Mouse (Mus musculus) MEL (cell line): Measurements from ENCODE around the gene Asf1b. TPM values are rescaled to one million over a fixed set of nuclear protein-coding genes. Genes with fewer than 3 reads are reported as not detected.

Source experiments
- DNase-seq: peaks from one replicate; pipeline ENCODE4 v3.0.0; 2011; ENCODE audit warnings: low read depth, low spot score
- H3K27ac ChIP-seq: 2 replicates; pipeline ENCODE4 v1.5.1; 2012; ENCODE audit warnings: low read depth, mild to moderate bottlenecking, control low read depth, low read length, moderate library complexity; ENCODE audit not compliant: control insufficient read depth
- H3K27me3 ChIP-seq, 2 experiments: fragments of 150-350 bp in 1 of 2; sonication (generic) in 1 of 2; 2 replicates each; pipeline ENCODE4 v1.6.1; 2012; ENCODE audit warnings: low read length in 2 of 2, mild to moderate bottlenecking in 2 of 2, improper control_type of control experiment in 1 of 2, moderate library complexity in 1 of 2; ENCODE audit not compliant: insufficient read depth in 2 of 2, control insufficient read depth in 1 of 2
- H3K36me3 ChIP-seq, 2 experiments: 2 replicates each; pipeline ENCODE4 v1.6.1; 2012 to 2014; ENCODE audit warnings: low read length in 2 of 2, improper control_type of control experiment in 1 of 2, inconsistent platforms in 1 of 2, mild to moderate bottlenecking in 1 of 2; ENCODE audit not compliant: insufficient read depth in 2 of 2, control insufficient read depth in 1 of 2
- H3K4me1 ChIP-seq, 2 experiments: fragments of 150-350 bp in 1 of 2; sonication (generic) in 1 of 2; 2 replicates each; pipeline ENCODE4 v1.6.1; 2012; ENCODE audit warnings: low read length in 2 of 2, improper control_type of control experiment in 1 of 2, mild to moderate bottlenecking in 1 of 2; ENCODE audit not compliant: insufficient read depth in 2 of 2, control insufficient read depth in 1 of 2
- H3K4me3 ChIP-seq, 2 experiments: fragments of 150-350 bp in 1 of 2; sonication (generic) in 1 of 2; 2 replicates each; pipeline ENCODE4 v1.5.1; 2012; ENCODE audit warnings: low read depth in 2 of 2, low read length in 2 of 2, mild to moderate bottlenecking in 2 of 2, moderate library complexity in 2 of 2, control low read depth in 1 of 2, improper control_type of control experiment in 1 of 2; ENCODE audit not compliant: control insufficient read depth in 1 of 2, insufficient read depth in 1 of 2
- H3K79me2 ChIP-seq: 2 replicates; pipeline ENCODE4 v1.6.1; 2012; ENCODE audit warnings: mild to moderate bottlenecking, low read length, moderate library complexity; ENCODE audit not compliant: control insufficient read depth, poor library complexity, insufficient read depth
- H3K9ac ChIP-seq: 2 replicates; pipeline ENCODE4 v1.6.1; 2012; ENCODE audit warnings: low read depth, mild to moderate bottlenecking, control low read depth, low read length, moderate library complexity; ENCODE audit not compliant: control insufficient read depth, poor library complexity, severe bottlenecking
- H3K9me3 ChIP-seq: fragments of 150-350 bp; sonication (generic); replicated peaks from 2 replicates; pipeline ENCODE4 v1.6.1; 2012; ENCODE audit warnings: mild to moderate bottlenecking, low read length, improper control_type of control experiment, moderate library complexity; ENCODE audit not compliant: insufficient read depth
- BHLHE40 ChIP-seq: IDR thresholded peaks from 2 replicates; pipeline ENCODE4 v1.6.1; 2012; ENCODE audit warnings: low read depth, mild to moderate bottlenecking, inconsistent platforms, low read length, improper control_type of control experiment, borderline replicate concordance
- CHD2 ChIP-seq: IDR thresholded peaks from 2 replicates; pipeline ENCODE4 v1.6.1; 2011; ENCODE audit warnings: low read length, improper control_type of control experiment
- CTCF ChIP-seq, 3 experiments: IDR thresholded peaks in 2 of 3; conservative IDR thresholded peaks in 1 of 3; 2 replicates each; pipeline ENCODE4 v1.5.1; 2011 to 2012; ENCODE audit warnings: low read length in 3 of 3, low read depth in 2 of 3, mild to moderate bottlenecking in 2 of 3, improper control_type of control experiment in 1 of 3, inconsistent platforms in 1 of 3, mixed read lengths in 1 of 3, moderate library complexity in 1 of 3; ENCODE audit not compliant: control insufficient read depth in 1 of 3, insufficient read depth in 1 of 3, poor library complexity in 1 of 3, severe bottlenecking in 1 of 3
- E2F4 ChIP-seq: IDR thresholded peaks from 2 replicates; pipeline ENCODE4 v1.6.1; 2011; ENCODE audit warnings: low read depth, low read length, improper control_type of control experiment, borderline replicate concordance
- ELF1 ChIP-seq: IDR thresholded peaks from 2 replicates; pipeline ENCODE4 v1.6.1; 2014; ENCODE audit warnings: low read depth, mild to moderate bottlenecking, inconsistent platforms, low read length, improper control_type of control experiment, moderate library complexity
- EP300 ChIP-seq, 2 experiments: IDR thresholded peaks; 2 replicates each; pipeline ENCODE4 v1.6.1; 2011; ENCODE audit warnings: improper control_type of control experiment in 2 of 2, low read length in 2 of 2, low read depth in 1 of 2, mild to moderate bottlenecking in 1 of 2
- ETS1 ChIP-seq: IDR thresholded peaks from 2 replicates; pipeline ENCODE4 v1.6.1; 2012; ENCODE audit warnings: low read depth, mild to moderate bottlenecking, inconsistent platforms, low read length, improper control_type of control experiment, moderate library complexity
- GATA1 ChIP-seq: IDR thresholded peaks from 2 replicates; pipeline ENCODE4 v1.6.1; 2011; ENCODE audit warnings: low read depth, low read length, improper control_type of control experiment
- HCFC1 ChIP-seq: IDR thresholded peaks from 2 replicates; pipeline ENCODE4 v1.6.1; 2012; ENCODE audit warnings: low read depth, mild to moderate bottlenecking, inconsistent platforms, low read length, improper control_type of control experiment, moderate library complexity
- JUND ChIP-seq: IDR thresholded peaks from 2 replicates; pipeline ENCODE4 v1.6.1; 2011; ENCODE audit warnings: low read depth, mild to moderate bottlenecking, improper control_type of control experiment, low read length
- KAT2A ChIP-seq: conservative IDR thresholded peaks from 2 replicates; pipeline ENCODE4 v1.6.1; 2012; ENCODE audit warnings: low read depth, low read length, improper control_type of control experiment, inconsistent platforms
- MAX ChIP-seq: IDR thresholded peaks from 2 replicates; pipeline ENCODE4 v1.6.1; 2011; ENCODE audit warnings: low read length, improper control_type of control experiment
- MYB ChIP-seq: IDR thresholded peaks from 2 replicates; pipeline ENCODE4 v1.6.1; 2011; ENCODE audit warnings: mild to moderate bottlenecking, low read depth, low read length, improper control_type of control experiment
- MYC ChIP-seq: IDR thresholded peaks from 2 replicates; pipeline ENCODE4 v1.6.1; 2011; ENCODE audit warnings: low read depth, mild to moderate bottlenecking, low read length, improper control_type of control experiment, moderate library complexity
- NELFE ChIP-seq: IDR thresholded peaks from 2 replicates; pipeline ENCODE4 v1.6.1; 2011; ENCODE audit warnings: low read depth, low read length, improper control_type of control experiment
- NRF1 ChIP-seq: IDR thresholded peaks from 2 replicates; pipeline ENCODE4 v1.6.1; 2014; ENCODE audit warnings: low read depth, mild to moderate bottlenecking, inconsistent platforms, low read length, improper control_type of control experiment, moderate library complexity; ENCODE audit not compliant: poor library complexity, insufficient read depth, severe bottlenecking
- POLR2A ChIP-seq, 2 experiments: IDR thresholded peaks; 2 replicates each; pipeline ENCODE4 v1.6.1; 2011 to 2012; ENCODE audit warnings: low read length in 2 of 2, mild to moderate bottlenecking in 2 of 2, control low read depth in 1 of 2, improper control_type of control experiment in 1 of 2, low read depth in 1 of 2, moderate library complexity in 1 of 2; ENCODE audit not compliant: control insufficient read depth in 1 of 2, insufficient read depth in 1 of 2, poor library complexity in 1 of 2
- POLR2AphosphoS2 ChIP-seq: IDR thresholded peaks from 2 replicates; pipeline ENCODE4 v1.6.1; 2011; ENCODE audit warnings: low read length, improper control_type of control experiment
- POLR2AphosphoS5 ChIP-seq: IDR thresholded peaks from 2 replicates; pipeline ENCODE4 v1.6.1; 2012; ENCODE audit warnings: low read depth, borderline replicate concordance, mild to moderate bottlenecking, inconsistent platforms, low read length, moderate library complexity, mixed read lengths
- RAD21 ChIP-seq: IDR thresholded peaks from 2 replicates; pipeline ENCODE4 v1.6.1; 2011; ENCODE audit warnings: mild to moderate bottlenecking, low read depth, low read length, improper control_type of control experiment
- RCOR1 ChIP-seq: IDR thresholded peaks from 2 replicates; pipeline ENCODE4 v1.6.1; 2012; ENCODE audit warnings: low read depth, mild to moderate bottlenecking, inconsistent platforms, low read length, improper control_type of control experiment
- SIN3A ChIP-seq: IDR thresholded peaks from 2 replicates; pipeline ENCODE4 v1.6.1; 2012; ENCODE audit warnings: low read length, improper control_type of control experiment, inconsistent platforms
- SMC3 ChIP-seq: IDR thresholded peaks from 2 replicates; pipeline ENCODE4 v1.6.1; 2011; ENCODE audit warnings: low read depth, low read length, improper control_type of control experiment
- TAL1 ChIP-seq: IDR thresholded peaks from 2 replicates; pipeline ENCODE4 v1.6.1; 2012; ENCODE audit warnings: mild to moderate bottlenecking, inconsistent platforms, low read length, moderate library complexity, mixed read lengths
- TBP ChIP-seq: IDR thresholded peaks from 2 replicates; pipeline ENCODE4 v1.8.0; 2011; ENCODE audit warnings: low read depth, low read length, improper control_type of control experiment
- TCF12 ChIP-seq: IDR thresholded peaks from 2 replicates; pipeline ENCODE4 v1.6.1; 2014; ENCODE audit warnings: low read depth, mild to moderate bottlenecking, inconsistent platforms, low read length, improper control_type of control experiment, moderate library complexity
- UBTF ChIP-seq: IDR thresholded peaks from 2 replicates; pipeline ENCODE4 v1.6.1; 2012; ENCODE audit warnings: low read depth, mild to moderate bottlenecking, inconsistent platforms, low read length, improper control_type of control experiment, moderate library complexity, borderline replicate concordance; ENCODE audit not compliant: insufficient read depth
- USF1 ChIP-seq: IDR thresholded peaks from 2 replicates; pipeline ENCODE4 v1.6.1; 2014; ENCODE audit warnings: low read depth, mild to moderate bottlenecking, inconsistent platforms, low read length, improper control_type of control experiment, moderate library complexity
- ZC3H11A ChIP-seq: IDR thresholded peaks from 2 replicates; pipeline ENCODE4 v1.6.1; 2012; ENCODE audit warnings: low read depth, mild to moderate bottlenecking, inconsistent platforms, low read length, improper control_type of control experiment
- ZKSCAN1 ChIP-seq: IDR thresholded peaks from 2 replicates; pipeline ENCODE4 v1.6.1; 2012; ENCODE audit warnings: low read depth, mild to moderate bottlenecking, inconsistent platforms, low read length, improper control_type of control experiment, moderate library complexity
- ZMIZ1 ChIP-seq: IDR thresholded peaks from 2 replicates; pipeline ENCODE4 v1.6.1; 2012; ENCODE audit warnings: low read depth, mild to moderate bottlenecking, inconsistent platforms, low read length, improper control_type of control experiment, moderate library complexity
- polyA plus RNA-seq, 2 experiments: library from polyadenylated mRNA; stranded (reverse) in 1 of 2; unstranded in 1 of 2; fragments of >175 nt in 1 of 2; fragments of >200 nt in 1 of 2; gene quantifications; 2 replicates each; pipeline versions ENCODE4 v1.2.1 to v1.2.4; 2012; ENCODE audit warnings: low replicate concordance in 2 of 2, low read depth in 1 of 2; ENCODE audit not compliant: insufficient read length in 2 of 2, insufficient read depth in 1 of 2, missing spikeins in 1 of 2
- total RNA-seq: library from RNA; depleted of rRNA; stranded (reverse); fragments of 300-350 nt; gene quantifications from 2 replicates; pipeline ENCODE4 v1.2.3, GENCODE M21; 2012

The Asf1b gene
- total and polyA plus RNA-seq, 3 experiments, result 84.3 to 137 (median 113) TPM

GRCm38 (mm10) chr8:83917566-83917965 lies 37.7 kb upstream of the Asf1b start:
- Histone ChIP-seq H3K36me3 (peaks cover 2 to 16% of the 10 kb centered on the region in 2 experiments; a peak in 3 of 4 replicates), H3K27me3 (no peaks in the 10 kb centered on the region), H3K4me1 (peaks cover 5 to 22% of the 10 kb centered on the region in 2 experiments), H3K9ac (no peak overlapping the region), H3K79me2 (peaks cover 4% of the 10 kb centered on the region; the same call in 1 of the 2 replicates), H3K27ac (no peak overlapping the region), H3K9me3 (no peaks in the 10 kb centered on the region), H3K4me3 (no peak overlapping the region)
- TF ChIP-seq TAL1 (no peak), SMC3 (no peak), USF1 (no peak), KAT2A (no peak), HCFC1 (no peak), MYB (no peak), EP300 (IDR thresholded peaks at IDR 0.05; ENCODE audit: low read depth in 1 of 2, low read length in 2 of 2) (no peak), NRF1 (no peak), TCF12 (no peak), NELFE (no peak), POLR2AphosphoS5 (no peak)
- DNase-seq, result no peak

- Histone ChIP-seq H3K9me3 (no peaks in the 10 kb centered on the region), H3K4me3 (no peak overlapping the region), H3K9ac (no peak overlapping the region), H3K36me3 (peaks cover 0 to 2% of the 10 kb centered on the region in 2 experiments; a peak in 1 of 4 replicates), H3K27ac (no peak overlapping the region), H3K79me2 (no peaks in the 10 kb centered on the region), H3K4me1 (no peaks in the 10 kb centered on the region; a peak in 1 of 4 replicates), H3K27me3 (no peaks in the 10 kb centered on the region)
- DNase-seq, result peak; percentile 83
- no peak for TF ChIP-seq ELF1
- TF ChIP-seq TBP, result no peak
- peak; percentile 43; the same call in 1 of the 2 replicates for TF ChIP-seq MYC
- no peak for TF ChIP-seq RCOR1
- TF ChIP-seq KAT2A, result no peak
- TF ChIP-seq MYB, result no peak
- no peak for TF ChIP-seq CHD2
- no peak for TF ChIP-seq POLR2A (IDR thresholded peaks at IDR 0.05; ENCODE audit: control insufficient read depth in 1 of 2, insufficient read depth in 1 of 2, low read depth in 1 of 2, low read length in 2 of 2, poor library complexity in 1 of 2)
- no peak for TF ChIP-seq HCFC1
- no peak for TF ChIP-seq NRF1
- TF ChIP-seq UBTF, result no peak
- no peak for TF ChIP-seq EP300 (IDR thresholded peaks at IDR 0.05; ENCODE audit: low read depth in 1 of 2, low read length in 2 of 2)
- TF ChIP-seq TAL1, result no peak
- TF ChIP-seq GATA1, result no peak
- TF ChIP-seq BHLHE40, result no peak
- TF ChIP-seq RAD21, result peak; percentile 57
- no peak for TF ChIP-seq ETS1
- TF ChIP-seq E2F4, result no peak
- no peak for TF ChIP-seq NELFE
- TF ChIP-seq ZMIZ1, result no peak
- TF ChIP-seq JUND, result no peak
- peak; percentile 58 to 95 (median 89) for TF ChIP-seq CTCF (IDR thresholded peaks at IDR 0.05 in 2 of 3, conservative IDR thresholded peaks at IDR 0.05 in 1 of 3; ENCODE audit: control insufficient read depth in 1 of 3, insufficient read depth in 1 of 3, low read depth in 2 of 3, low read length in 3 of 3, poor library complexity in 1 of 3, severe bottlenecking in 1 of 3)
- no peak for TF ChIP-seq MAX
- no peak for TF ChIP-seq SIN3A
- no peak for TF ChIP-seq POLR2AphosphoS2
- TF ChIP-seq ZKSCAN1, result no peak
- peak; percentile 79 for TF ChIP-seq SMC3
- TF ChIP-seq ZC3H11A, result peak; percentile 44
- TF ChIP-seq POLR2AphosphoS5, result no peak
These were observed 33.7 kb upstream of the Asf1b start for GRCm38 (mm10) chr8:83921558-83921957.
